Mouse (Mus musculus) layer of hippocampus, adult 6 months (tissue): ENCODE results near the gene Pou5f1. TPM values are rescaled to one million over a fixed set of nuclear protein-coding genes. Genes with fewer than 3 reads are reported as not detected.

Experiments
- long read RNA-seq, 2 experiments: library from polyadenylated mRNA; unstranded; transcript quantifications; one replicate each; pipeline ENCODE4 v2.0.0; 2019 to 2020
- polyA plus RNA-seq: library from polyadenylated mRNA; unstranded; fragments of <200 nt; fragmentation: Nextera tagmentation; gene quantifications from 2 replicates; pipeline ENCODE4 v1.2.3, GENCODE M21; 2021

Gene Pou5f1
- not detected in 2 replicates for polyA plus RNA-seq
- long read RNA-seq, experiment 1: 0 reads
- long read RNA-seq, experiment 2: 0 reads

DNA sequence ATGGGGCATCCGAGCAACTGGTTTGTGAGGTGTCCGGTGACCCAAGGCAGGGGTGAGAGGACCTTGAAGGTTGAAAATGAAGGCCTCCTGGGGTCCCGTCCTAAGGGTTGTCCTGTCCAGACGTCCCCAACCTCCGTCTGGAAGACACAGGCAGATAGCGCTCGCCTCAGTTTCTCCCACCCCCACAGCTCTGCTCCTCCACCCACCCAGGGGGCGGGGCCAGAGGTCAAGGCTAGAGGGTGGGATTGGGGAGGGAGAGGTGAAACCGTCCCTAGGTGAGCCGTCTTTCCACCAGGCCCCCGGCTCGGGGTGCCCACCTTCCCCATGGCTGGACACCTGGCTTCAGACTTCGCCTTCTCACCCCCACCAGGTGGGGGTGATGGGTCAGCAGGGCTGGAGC lies at the start of gene Pou5f1:
Gene Pou5f1 (plus strand): TSS at position 243 of the 400 bp plus-strand sequence.

DNA sequence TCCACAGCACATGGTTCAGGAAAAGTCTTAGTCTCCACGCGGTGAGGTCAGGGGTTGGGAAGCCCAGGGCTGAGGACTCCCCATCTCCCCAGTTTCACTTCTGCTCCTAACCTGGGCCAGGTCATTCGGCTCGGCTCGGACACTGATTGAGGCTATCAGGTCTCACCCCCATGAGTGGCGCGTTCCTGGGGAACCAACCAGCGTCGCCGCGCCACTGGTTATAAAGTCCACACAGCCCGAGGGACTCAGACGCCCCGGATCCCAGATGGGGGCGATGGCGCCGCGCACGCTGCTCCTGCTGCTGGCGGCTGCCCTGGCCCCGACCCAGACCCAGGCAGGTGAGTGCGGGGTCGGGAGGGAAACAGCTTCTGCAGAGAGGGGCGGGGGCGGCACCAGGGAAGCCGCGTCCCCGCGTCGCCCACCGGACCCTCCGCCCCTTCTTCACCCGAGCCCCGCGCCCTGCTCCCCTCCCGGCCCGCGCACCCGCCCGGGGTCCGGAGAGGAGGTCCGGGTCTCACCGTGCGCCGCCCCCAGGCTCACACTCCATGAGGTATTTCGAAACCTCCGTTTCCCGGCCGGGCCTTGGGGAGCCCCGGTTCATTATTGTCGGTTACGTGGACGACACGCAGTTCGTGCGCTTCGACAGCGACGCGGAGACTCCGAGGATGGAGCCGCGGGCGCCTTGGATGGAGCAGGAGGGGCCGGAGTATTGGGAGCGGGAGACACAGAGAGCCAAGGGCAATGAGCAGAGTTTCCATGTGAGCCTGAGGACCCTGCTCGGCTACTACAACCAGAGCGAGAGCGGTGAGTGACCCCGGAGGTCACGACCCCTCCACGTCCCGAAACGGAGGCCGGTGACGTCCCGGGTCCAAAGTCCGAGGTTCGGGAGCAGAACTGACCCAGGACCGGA lies 35.7 kb upstream of the Pou5f1 start, which contains the start of gene H2-Q10:
Gene H2-Q10 (plus strand): TSS at position 248 of the 910 bp plus-strand sequence.

DNA sequence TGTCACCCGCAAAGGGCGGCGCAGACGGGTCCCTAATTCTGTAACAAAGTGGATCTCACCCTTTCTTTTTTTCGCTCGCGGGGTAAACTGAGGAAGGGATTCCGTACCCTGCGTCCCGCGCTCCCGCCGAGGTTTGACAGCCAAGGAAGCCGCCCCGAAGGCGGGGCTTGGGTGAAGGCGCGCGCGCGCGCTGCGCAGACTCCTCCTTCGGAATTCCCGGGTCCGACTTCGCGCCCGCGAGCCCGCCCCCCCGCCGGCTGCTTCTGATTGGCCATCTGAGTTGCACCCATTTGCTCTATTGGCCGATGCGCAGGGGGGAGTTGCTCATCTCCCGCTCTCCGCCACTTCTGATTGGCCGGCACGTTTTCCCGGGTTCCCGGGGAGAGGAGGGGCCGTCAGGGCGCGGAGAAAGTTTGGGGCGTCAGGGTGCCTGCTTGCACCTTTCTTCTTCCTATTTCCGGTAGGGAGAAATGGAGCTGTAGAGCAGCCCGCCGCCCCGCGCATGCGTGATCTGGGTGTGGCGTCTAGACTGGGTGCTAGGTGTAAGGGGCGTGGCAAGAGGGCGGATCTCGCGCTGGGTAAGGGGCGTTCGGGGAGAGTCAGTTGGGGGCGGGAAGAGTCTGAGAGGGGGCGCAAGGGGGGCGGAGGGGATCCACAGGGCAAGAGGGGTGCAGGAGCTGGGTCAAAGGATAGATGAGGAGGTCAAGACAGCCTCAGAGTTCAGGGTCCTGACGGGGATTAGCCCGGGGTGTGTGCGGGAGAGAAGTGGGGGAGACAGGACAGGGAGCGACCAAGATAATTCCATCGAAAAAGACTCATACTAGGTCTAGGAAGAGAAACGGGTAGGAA lies 11.1 kb downstream of the Pou5f1 start, which contains the start of the genes Tcf19 and Cchcr1:
Gene Tcf19 (minus strand): TSS at position 173 of the 849 bp plus-strand sequence.
Gene Cchcr1 (plus strand): TSS at position 449 of the 849 bp plus-strand sequence.

DNA sequence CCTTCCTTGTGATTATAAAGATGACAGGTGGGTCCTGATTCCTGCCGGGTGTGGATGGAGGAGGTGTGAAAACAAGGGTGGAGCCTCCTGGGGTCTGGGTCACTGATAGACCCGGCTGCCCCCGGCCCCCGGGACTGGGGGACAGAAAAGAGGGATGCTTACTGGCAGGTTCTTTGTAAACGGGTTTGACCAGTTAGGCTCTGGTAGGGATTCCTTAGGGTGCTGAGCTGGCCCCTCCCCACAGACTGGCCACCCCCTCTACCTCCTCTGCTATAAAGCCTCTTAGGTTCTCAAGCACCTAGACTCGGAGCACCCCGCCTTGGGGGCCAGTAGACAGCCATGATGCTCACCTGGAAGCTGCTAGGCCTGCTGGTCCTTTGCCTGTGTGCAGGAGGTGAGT lies 27.1 kb downstream of the Pou5f1 start, which contains the start of gene Psors1c2:
Gene Psors1c2 (plus strand): TSS at position 301 of the 400 bp plus-strand sequence.

DNA sequence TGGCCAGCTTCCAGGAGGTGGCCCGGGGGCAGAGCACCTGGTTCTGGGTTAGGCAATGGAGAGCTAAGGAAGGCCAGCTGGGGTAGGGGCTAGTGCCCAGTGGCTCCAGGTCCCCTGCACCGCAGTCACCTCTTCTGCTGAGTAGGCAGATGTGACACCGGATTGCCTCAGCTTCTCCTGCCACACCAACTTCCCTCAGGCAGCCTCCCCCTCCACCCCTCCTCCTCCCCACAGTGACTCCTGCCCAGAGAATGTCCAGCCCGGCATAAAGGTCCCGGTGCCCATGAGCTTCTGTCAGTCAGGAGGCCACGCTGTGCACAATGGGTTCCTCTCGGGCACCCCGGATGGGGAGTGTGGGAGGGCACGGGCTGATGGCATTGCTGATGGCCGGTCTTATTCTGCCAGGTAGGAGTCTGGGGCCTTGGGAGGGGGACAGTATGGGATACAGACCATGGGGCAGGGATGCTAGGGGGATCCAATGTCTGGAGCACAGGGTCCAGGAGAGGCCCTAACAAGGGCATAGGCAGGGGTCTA lies 46.1 kb downstream of the Pou5f1 start, which contains the start of gene Cdsn:
Gene Cdsn (plus strand): TSS at position 248 of the 534 bp plus-strand sequence.

Other genes starting within 250 kb of the Pou5f1 start
- 68.9 and 78.2 TPM in 2 replicates for gene H2-D1, start 243.3 kb upstream of the Pou5f1 start, polyA plus RNA-seq
- gene H2-Q1, start 185.6 kb upstream of the Pou5f1 start, polyA plus RNA-seq: 0.13 TPM in 1 of 2 replicates, not detected in the other
- gene H2-Q2, start 163.8 kb upstream of the Pou5f1 start, polyA plus RNA-seq: 0.13 and 0.69 TPM in 2 replicates
- gene H2-Q4, start 126.4 kb upstream of the Pou5f1 start, polyA plus RNA-seq: 0.09 and 0.36 TPM in 2 replicates
- 1.2 and 1.6 TPM in 2 replicates for gene H2-Q6, start 81.2 kb upstream of the Pou5f1 start, polyA plus RNA-seq
- 2.5 and 2.7 TPM in 2 replicates for gene H2-Q7, start 66.9 kb upstream of the Pou5f1 start, polyA plus RNA-seq
- not detected in 2 replicates for gene H2-Q10, start 35.9 kb upstream of the Pou5f1 start, polyA plus RNA-seq
- 4.4 and 6.9 TPM in 2 replicates for gene Tcf19, start 10.8 kb downstream of the Pou5f1 start, polyA plus RNA-seq
- 0.92 and 1.5 TPM in 2 replicates for gene Cchcr1, start 11.1 kb downstream of the Pou5f1 start, polyA plus RNA-seq
- gene Psors1c2, start 27.2 kb downstream of the Pou5f1 start, polyA plus RNA-seq: not detected in 2 replicates
- gene Cdsn, start 46.1 kb downstream of the Pou5f1 start, polyA plus RNA-seq: 0.31 and 0.38 TPM in 2 replicates
- 0.11 TPM in 1 of 2 replicates, not detected in the other for gene 2300002M23Rik, start 61.4 kb downstream of the Pou5f1 start, polyA plus RNA-seq
- gene Sfta2, start 95.5 kb downstream of the Pou5f1 start, polyA plus RNA-seq: not detected in 2 replicates
- gene Gm9573, start 120.6 kb downstream of the Pou5f1 start, polyA plus RNA-seq: not detected in 2 replicates
- not detected in 2 replicates for gene Mucl3, start 137.7 kb downstream of the Pou5f1 start, polyA plus RNA-seq
- gene Vars2, start 161.6 kb downstream of the Pou5f1 start, polyA plus RNA-seq: 2.7 and 3.8 TPM in 2 replicates
- 28.3 and 28.8 TPM in 2 replicates for gene Gtf2h4, start 167.7 kb downstream of the Pou5f1 start, polyA plus RNA-seq
- gene Ddr1, start 198.6 kb downstream of the Pou5f1 start, polyA plus RNA-seq: 19.8 and 22.8 TPM in 2 replicates